Mouse (Mus musculus) urinary bladder, postnatal 36 days (tissue): ENCODE measurements around the gene Gm17027.
"Not testable (repeated sequence)": the region's sequence is repeated elsewhere in the genome, so short reads cannot be mapped to it uniquely, and the experiment has no call there.

Experiments used
- DNase-seq, 2 experiments: peaks; one replicate each; pipeline ENCODE4 v3.0.0; 2022; ENCODE audit warnings: low spot score in 2 of 2, mixed read lengths in 1 of 2

Gene Gm17027

GRCm38 (mm10) chr14:42162522-42162921 is at the start of gene Gm17027:
TSS of gene Gm17027 (minus strand) at chr14:42162622.
- not testable (repeated sequence) for DNase-seq

- not testable (repeated sequence) for DNase-seq
These were observed 28.3 kb upstream of the Gm17027 start, which contains the start of gene Gm3573 for GRCm38 (mm10) chr14:42190691-42191090. TSS of gene Gm3573 (minus strand) at chr14:42190791.

GRCm38 (mm10) chr14:42183936-42184335 is 21.5 kb upstream of the Gm17027 start:
- DNase-seq, result not testable (repeated sequence)

GRCm38 (mm10) chr14:42134571-42134970 is 27.9 kb downstream of the Gm17027 start:
- peak in 1 of 2 experiments; percentile 1 for DNase-seq

- DNase-seq, result peak in 1 of 2 experiments; percentile 1
These were observed 28.6 kb downstream of the Gm17027 start for GRCm38 (mm10) chr14:42133806-42134205.

- DNase-seq, result not testable (repeated sequence)
These were observed 45.2 kb downstream of the Gm17027 start, which contains the start of gene Gm7951 for GRCm38 (mm10) chr14:42117269-42117668. TSS of gene Gm7951 (minus strand) at chr14:42117369.
